Mouse (Mus musculus) NIH3T3 (cell line): ENCODE measurements around the gene Ift27.
A peak's percentile ranks its signal among the peaks of the same experiment; 100 is the strongest.

ENCODE experiments used
- DNase-seq: peaks from one replicate; pipeline ENCODE4 v3.0.0-alpha.2; 2012; ENCODE audit warnings: low read depth

Ift27 gene

GRCm38 (mm10) chr15:78173972-78174886, at the start of gene Ift27:
TSS of gene Ift27 (minus strand) at chr15:78174107.
- peak; percentile 99 for DNase-seq

DNA sequence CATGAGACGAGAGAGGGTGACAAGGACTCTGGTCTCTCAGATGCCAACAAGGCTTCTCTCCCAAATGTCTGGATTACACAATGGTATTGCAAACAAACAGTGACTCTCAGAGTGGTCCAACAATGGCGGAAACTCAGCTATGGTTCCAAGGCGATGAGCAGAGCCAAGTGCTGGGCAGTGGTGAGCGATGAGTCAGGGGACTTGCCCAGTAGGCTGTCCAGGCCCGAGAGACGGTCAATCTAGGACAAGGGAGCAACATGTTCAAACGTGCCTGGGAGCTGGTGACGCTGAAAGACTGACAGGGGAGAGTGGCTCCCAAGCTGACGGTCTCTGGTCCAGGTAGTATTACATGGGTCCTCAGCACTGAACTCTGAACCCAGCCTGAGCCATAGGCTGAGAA, 41.4 kb upstream of the Ift27 start:
- DNase-seq: peak; percentile 33

GRCm38 (mm10) chr15:78211367-78211766, 37.5 kb upstream of the Ift27 start:
- DNase-seq: no peak

DNA sequence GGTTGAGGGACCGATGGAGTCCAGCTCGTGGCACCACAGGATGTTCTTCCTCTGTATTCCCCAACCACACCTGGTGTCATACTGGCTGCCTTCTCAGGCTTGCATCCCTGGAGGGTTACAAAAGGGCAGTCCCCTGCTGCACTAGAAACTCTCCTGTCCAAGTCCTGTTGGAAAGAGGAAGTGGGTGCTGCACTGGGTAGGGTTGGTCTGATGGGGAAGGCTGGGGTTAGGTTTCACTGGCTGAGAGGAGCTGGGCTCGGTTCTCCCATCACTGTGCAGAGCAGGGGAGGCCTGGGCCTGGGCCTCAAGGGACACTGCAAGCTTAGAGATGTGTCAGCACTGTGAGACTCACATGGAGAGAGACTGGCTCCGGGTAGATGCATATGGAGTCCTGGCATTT, 36.3 kb upstream of the Ift27 start:
- DNase-seq: no peak

DNA sequence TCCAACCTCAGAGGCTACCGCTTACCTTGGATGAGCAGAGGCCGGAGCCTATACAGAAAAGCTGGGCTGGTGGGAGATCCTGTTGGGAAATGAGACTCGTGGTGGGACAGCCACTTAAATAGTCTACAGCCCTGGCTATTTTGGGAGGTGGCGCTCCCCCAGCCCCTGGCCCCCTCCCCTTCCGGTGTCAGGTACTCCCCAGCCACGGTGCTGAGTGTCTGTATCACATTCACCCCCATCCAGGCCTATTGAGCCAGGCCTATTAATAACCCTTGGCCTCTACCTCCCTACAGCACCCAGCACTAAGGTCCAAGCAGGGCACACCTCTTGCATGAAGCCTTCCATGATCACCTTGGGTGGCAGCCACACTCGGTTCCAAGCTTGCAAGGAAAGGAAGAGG, 32.4 kb upstream of the Ift27 start, which contains the start of gene Pvalb:
Gene Pvalb (minus strand): TSS at position 89 of the 400 bp plus-strand sequence.
- DNase-seq: no peak

- DNase-seq: peak; percentile 80
Measured at GRCm38 (mm10) chr15:78205192-78205591, 31.3 kb upstream of the Ift27 start.

DNA sequence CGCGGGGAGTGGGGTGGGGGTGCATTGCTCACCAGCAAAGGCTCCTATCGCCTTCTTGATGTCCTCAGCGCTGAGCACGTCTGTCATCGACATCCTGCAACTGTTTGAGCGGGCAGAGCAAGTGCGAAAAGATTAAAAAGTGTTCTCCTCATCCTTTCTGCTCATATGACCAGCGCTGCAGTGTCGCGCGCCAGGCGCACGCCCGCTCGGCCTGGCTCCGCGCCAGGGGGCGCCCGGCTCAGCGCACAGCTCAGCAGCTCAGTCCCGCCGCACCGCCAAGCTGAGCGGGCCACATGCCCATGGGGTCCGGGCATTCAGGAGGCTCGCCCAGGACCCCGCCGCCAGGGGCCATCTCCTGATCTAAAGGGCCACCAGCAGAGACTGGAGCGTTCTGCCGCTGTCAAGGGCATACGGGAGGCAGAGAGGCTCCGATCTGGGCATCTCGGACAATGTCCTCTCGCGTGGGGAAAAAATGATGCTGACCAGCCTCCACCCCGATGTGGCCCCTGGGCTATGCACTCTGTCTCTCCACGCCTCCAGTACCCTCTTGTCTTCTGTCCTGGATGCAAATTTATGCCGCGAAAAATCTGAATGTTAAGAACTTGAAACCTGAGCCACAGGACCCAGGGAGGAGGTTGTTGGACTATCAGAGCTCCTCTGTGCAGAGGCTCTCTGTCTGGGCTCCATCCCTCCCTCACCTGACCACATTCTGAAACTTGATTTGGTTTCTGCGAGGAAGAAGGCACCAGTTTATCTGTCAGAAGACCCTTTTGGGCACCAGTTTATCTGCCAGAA, 30.3 kb upstream of the Ift27 start:
- DNase-seq: no peak

GRCm38 (mm10) chr15:78195096-78195880, 21.4 kb upstream of the Ift27 start:
- no peak for DNase-seq

GRCm38 (mm10) chr15:78194320-78194719, 20.4 kb upstream of the Ift27 start:
- no peak for DNase-seq

DNA sequence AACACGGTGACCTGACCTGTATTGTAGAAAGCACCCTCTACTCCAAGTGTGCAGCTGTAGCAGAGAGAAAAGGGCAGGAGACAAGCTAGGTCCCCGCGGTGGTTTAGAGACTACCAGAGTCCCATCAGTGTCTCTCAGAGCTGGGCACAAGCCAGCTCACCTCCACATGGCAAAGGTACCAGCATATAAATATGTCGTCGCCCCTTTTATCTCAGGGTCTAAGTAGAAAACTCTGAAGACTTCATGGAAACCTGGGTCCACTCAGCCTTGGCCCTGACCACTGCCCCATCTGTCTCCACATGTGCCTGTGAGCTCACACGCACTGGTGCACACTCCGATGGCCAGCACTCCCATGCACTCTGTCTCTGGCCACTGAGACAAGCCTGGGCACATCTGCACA, 15.7 kb upstream of the Ift27 start:
- DNase-seq: no peak

- no peak for DNase-seq
Measured at GRCm38 (mm10) chr15:78188546-78188945, 14.6 kb upstream of the Ift27 start.

- no peak for DNase-seq
Measured at GRCm38 (mm10) chr15:78186906-78187305, 13.0 kb upstream of the Ift27 start.

DNA sequence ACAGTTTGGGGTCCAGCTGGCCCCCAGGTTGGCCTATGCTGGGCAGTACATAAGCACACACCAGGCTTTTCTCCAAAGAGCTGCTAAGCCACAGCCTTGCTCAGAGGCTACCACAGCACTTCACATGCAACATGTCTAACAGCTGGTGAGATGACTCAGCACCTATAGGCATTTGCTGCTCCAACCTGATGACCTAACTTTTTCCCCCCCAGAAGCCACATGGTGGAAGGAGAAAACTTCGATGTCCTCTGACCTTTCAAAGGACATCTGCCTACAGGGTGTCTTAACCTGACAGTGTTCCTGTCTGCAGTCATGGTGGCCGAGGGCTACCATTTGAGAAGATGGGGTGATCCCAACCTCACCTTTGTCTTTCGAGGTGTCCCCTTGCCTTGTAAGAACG, 11.7 kb upstream of the Ift27 start:
- no peak for DNase-seq

DNA sequence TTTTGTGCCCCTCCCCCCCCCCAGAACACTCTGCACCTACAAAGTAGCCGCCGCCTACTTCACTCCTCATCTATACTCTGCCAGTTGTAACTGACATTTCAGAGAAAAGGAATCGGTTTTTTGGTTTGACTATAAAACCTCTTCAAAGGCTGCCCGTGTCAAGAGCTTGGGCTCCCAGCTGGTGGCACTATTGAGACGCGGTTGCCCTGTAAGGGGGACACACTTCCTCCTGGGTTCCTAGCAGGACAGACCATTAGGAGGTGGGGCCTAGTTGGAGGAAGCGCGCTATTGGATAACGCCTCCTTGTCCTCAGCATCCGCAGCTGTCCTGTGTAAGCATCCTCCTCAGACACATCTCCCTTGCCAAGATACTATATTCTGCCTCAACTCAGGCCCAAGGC, 10.9 kb upstream of the Ift27 start:
- DNase-seq: peak; percentile 27

DNA sequence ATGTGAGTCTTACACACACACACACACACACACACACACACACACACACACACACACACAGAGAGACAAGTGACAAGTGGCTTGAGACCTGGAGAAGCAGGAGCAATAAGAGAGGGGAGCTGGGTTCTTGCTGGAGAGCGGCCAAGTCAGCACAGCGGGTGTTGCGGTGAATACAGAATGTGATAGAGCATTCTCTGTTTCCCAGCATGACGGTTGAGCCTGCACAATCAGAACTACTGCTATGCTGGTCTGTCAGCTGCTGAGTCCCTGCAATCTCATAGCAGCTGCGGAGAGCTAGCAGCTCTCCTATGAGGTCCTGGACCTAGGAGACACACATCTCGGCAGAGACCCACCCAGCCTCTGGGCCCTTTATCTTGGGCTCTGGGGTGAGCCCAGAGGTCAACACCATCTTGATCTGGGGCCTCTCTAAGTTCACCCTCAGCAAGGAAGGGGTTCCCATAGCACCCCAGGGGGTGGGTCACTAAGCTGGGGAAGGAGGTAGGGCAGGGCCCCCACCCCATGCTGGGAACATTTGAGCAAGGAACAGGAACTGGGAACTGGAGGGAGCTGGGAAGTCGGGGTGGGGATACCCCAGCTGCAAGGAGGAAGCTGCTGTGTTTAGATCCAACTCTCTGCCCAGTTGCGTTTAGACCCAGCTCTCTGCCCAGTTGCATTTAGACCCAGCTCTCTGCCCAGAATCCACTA, 7.9 kb upstream of the Ift27 start:
- DNase-seq: no peak

DNA sequence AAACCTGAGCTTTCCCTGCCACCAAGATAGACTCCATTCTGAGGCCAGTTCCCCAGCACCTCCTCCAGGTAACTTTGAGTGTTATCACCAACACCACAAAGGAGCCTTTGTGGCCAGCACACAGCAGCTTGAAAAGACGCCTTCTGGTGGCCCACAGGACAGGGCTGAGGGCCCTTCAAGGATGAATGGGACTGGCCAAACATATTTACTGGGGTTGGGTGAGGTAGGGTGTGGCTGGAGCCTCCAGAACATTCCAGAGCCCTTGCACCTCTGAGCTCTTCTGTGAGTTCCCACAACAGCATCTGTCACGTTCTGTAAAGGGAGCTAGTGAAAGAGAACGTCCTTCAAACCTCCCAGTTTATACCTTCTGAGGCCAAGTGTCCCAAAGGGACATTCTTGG, 5.9 kb upstream of the Ift27 start:
- no peak for DNase-seq

DNA sequence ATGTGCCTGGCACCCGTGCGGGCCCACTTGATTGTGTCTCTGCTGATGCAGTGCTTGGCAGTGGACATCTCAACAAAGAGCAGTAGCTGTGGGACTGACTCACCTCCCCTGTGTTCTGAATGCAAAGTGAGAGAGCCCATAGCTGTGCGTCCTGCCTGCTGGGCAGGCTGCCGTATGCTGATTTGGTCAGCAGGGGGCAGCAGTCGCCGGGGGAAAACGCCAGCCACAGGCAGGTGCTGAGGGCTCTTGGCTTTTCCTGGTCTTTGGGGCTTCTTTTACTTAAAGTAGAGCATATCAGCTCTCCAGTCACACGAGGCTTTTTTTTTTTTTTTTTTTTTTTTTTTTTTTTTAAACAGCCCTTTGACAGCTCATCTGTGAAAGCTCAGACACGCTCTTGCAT, 4.5 kb upstream of the Ift27 start:
- DNase-seq: peak; percentile 91

DNA sequence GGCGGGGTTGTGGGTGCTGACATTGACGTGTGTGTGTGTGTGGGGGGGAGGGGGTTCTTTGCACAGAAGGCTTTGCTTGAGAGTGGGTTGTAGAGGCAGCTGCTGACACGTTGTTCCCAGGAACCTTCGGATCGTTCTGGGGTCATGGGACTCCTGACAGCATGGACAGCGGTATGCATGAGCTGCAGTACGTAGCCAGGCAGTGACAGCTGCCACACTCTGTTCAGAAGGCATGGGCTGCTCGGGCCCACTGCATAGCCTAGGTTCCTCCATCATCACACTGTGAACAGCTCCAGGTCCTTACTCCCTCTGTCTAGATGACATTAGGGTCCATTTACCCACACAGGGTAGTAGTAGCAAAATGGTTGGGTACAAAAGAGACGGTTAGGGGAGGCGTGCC, 3.4 kb upstream of the Ift27 start:
- DNase-seq: peak; percentile 13

- DNase-seq: no peak
Measured at GRCm38 (mm10) chr15:78174887-78175245, 959 bp upstream of the Ift27 start.

DNA sequence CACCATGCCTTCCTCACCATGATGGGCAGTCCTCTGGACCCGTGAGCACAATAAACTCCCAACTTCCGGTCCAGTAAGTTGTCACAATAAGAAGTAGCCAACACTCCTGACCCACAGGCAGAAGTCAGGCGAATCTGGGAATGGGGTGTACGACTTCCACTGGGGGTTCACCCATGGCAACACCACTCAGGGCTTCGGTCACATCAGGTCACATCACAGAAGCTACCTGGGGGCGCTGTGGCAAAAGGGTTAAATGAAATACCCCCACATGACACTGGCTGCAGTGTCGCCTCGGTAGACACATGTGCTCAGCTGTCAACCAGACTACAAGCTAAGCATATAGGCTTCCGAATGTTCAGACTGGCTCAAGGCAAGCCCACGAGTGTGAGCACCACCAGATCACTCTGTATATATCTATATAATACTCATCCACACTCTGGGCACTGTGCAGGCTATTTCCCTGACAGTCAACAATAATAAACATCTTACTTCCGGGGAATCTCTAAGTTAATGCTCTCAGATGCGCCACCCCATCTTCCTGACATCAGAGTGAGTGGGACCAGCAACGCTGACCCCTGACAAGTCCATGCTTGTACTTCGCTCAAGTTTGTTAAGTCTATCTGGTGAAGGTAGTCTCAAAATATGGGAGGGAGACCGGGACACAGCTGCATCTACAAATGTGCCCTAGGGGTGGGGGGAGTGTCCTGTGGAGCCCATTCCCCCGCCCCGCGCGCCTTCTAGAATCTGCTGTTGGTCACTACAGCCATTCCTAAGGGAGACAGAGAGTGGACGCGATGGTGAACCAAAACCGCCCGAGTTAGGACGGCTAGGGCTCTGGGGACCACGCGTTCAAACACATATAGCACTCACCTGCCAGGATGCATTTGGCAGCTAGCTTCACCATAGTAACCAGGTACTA, 749 bp downstream of the Ift27 start:
- DNase-seq: peak; percentile 41
